Mouse (Mus musculus): Measurements from ENCODE around the gene Tenm3. TPM values are rescaled to one million over a fixed set of nuclear protein-coding genes. Genes with fewer than 3 reads are reported as not detected.

The Tenm3 gene
- polyA plus RNA-seq, 1 experiment = not detected

- TF ChIP-seq GATA1 (IDR thresholded peaks at IDR 0.05; ENCODE audit: low read length) = no peak
Measured at GRCm38 (mm10) chr8:48825666-48826065, 18.1 kb downstream of the Tenm3 start.

GRCm38 (mm10) chr8:48822291-48822690 lies 21.5 kb downstream of the Tenm3 start:
- TF ChIP-seq GATA1 (IDR thresholded peaks at IDR 0.05; ENCODE audit: low read length) = no peak

- TF ChIP-seq GATA1 (IDR thresholded peaks at IDR 0.05; ENCODE audit: low read length) = no peak
Measured at GRCm38 (mm10) chr8:48819962-48820361, 23.8 kb downstream of the Tenm3 start.

- no peak for TF ChIP-seq GATA1 (IDR thresholded peaks at IDR 0.05; ENCODE audit: low read length)
Measured at GRCm38 (mm10) chr8:48819348-48819747, 24.4 kb downstream of the Tenm3 start.

GRCm38 (mm10) chr8:48816941-48817340 lies 26.8 kb downstream of the Tenm3 start:
- no peak for TF ChIP-seq GATA1 (IDR thresholded peaks at IDR 0.05; ENCODE audit: low read length)

- no peak for TF ChIP-seq GATA1 (IDR thresholded peaks at IDR 0.05; ENCODE audit: low read length)
Measured at GRCm38 (mm10) chr8:48812196-48812741, 31.5 kb downstream of the Tenm3 start.

- no peak for TF ChIP-seq GATA1 (IDR thresholded peaks at IDR 0.05; ENCODE audit: low read length)
Measured at GRCm38 (mm10) chr8:48810615-48811014, 33.1 kb downstream of the Tenm3 start.

- no peak for TF ChIP-seq GATA1 (IDR thresholded peaks at IDR 0.05; ENCODE audit: low read length)
Measured at GRCm38 (mm10) chr8:48809104-48809503, 34.6 kb downstream of the Tenm3 start.

GRCm38 (mm10) chr8:48803070-48803469 lies 40.7 kb downstream of the Tenm3 start:
- no peak for TF ChIP-seq GATA1 (IDR thresholded peaks at IDR 0.05; ENCODE audit: low read length)

- no peak for TF ChIP-seq GATA1 (IDR thresholded peaks at IDR 0.05; ENCODE audit: low read length)
Measured at GRCm38 (mm10) chr8:48802231-48802630, 41.5 kb downstream of the Tenm3 start.

- TF ChIP-seq GATA1 (IDR thresholded peaks at IDR 0.05; ENCODE audit: low read length) = no peak
Measured at GRCm38 (mm10) chr8:48797955-48798359, 45.8 kb downstream of the Tenm3 start.

GRCm38 (mm10) chr8:48794285-48794684 lies 49.5 kb downstream of the Tenm3 start:
- no peak for TF ChIP-seq GATA1 (IDR thresholded peaks at IDR 0.05; ENCODE audit: low read length)

- no peak for TF ChIP-seq GATA1 (IDR thresholded peaks at IDR 0.05; ENCODE audit: low read length)
Measured at GRCm38 (mm10) chr8:48793729-48794128, 50.0 kb downstream of the Tenm3 start.

GRCm38 (mm10) chr8:48792587-48793326 lies 51.0 kb downstream of the Tenm3 start:
- no peak for TF ChIP-seq GATA1 (IDR thresholded peaks at IDR 0.05; ENCODE audit: low read length)

GRCm38 (mm10) chr8:48783308-48783707 lies 60.4 kb downstream of the Tenm3 start:
- no peak for TF ChIP-seq GATA1 (IDR thresholded peaks at IDR 0.05; ENCODE audit: low read length)

- TF ChIP-seq GATA1 (IDR thresholded peaks at IDR 0.05; ENCODE audit: low read length) = no peak
Measured at GRCm38 (mm10) chr8:48780628-48781027, 63.1 kb downstream of the Tenm3 start.

- TF ChIP-seq GATA1 (IDR thresholded peaks at IDR 0.05; ENCODE audit: low read length) = no peak
Measured at GRCm38 (mm10) chr8:48779194-48779593, 64.6 kb downstream of the Tenm3 start.
